Mouse (Mus musculus): ENCODE measurements at regions not wholly inside any gene's neighbourhood (a gene's known extent, or its start where the extent isn't known, plus 50 kb on each side); places are given as distances from the start of the nearest gene placed in this dataset.

- no peaks in the 10 kb centered on the region for H3K4me1 ChIP-seq (ENCODE audit: insufficient read depth, low read depth, low read length)
Measured at GRCm38 (mm10) chr10:83963779-83964643, 241.3 kb downstream of the 1500009L16Rik start.

GRCm38 (mm10) chr10:83964838-83965237 lies 242.2 kb downstream of the 1500009L16Rik start:
- Histone ChIP-seq H3K36me3 (replicated peaks) (no peaks in the 10 kb centered on the region), H3K4me1 (ENCODE audit: insufficient read depth, low read depth, low read length) (no peaks in the 10 kb centered on the region), H3K4me3 (ENCODE audit: low read depth, low read length) (no peak overlapping the region), H3K27me3 (ENCODE audit: insufficient read depth, low read length) (no peaks in the 10 kb centered on the region), H3K9me3 (replicated peaks) (peaks cover 52% of the 10 kb centered on the region)
- DNase-seq (ENCODE audit: low spot score) (no peak), ATAC-seq (ENCODE audit: extremely low read depth, insufficient number of reproducible peaks, low FRiP score, poor library complexity, severe bottlenecking) (no peak)
- TF ChIP-seq CTCF (IDR thresholded peaks at IDR 0.05; ENCODE audit: low read depth, low read length) (no peak), GATA1 (IDR thresholded peaks at IDR 0.05; ENCODE audit: borderline replicate concordance, low read length) (no peak), POLR2AphosphoS5 (IDR thresholded peaks at IDR 0.05; ENCODE audit: insufficient replicate concordance, low read depth, low read length) (no peak), GATA2 (IDR thresholded peaks at IDR 0.05; ENCODE audit: borderline replicate concordance, low read depth, low read length) (no peak), TAL1 (conservative IDR thresholded peaks at IDR 0.05; ENCODE audit: low read depth, low read length) (no peak)

More at GRCm38 (mm10) chr10:83963779-83964643, 241.3 kb downstream of the 1500009L16Rik start:
- DNase-seq (ENCODE audit: low spot score) (no peak), ATAC-seq (ENCODE audit: extremely low read depth, insufficient number of reproducible peaks, low FRiP score, poor library complexity, severe bottlenecking) (no peak)
- TF ChIP-seq GATA2 (IDR thresholded peaks at IDR 0.05; ENCODE audit: borderline replicate concordance, low read depth, low read length) (no peak), POLR2AphosphoS5 (IDR thresholded peaks at IDR 0.05; ENCODE audit: insufficient replicate concordance, low read depth, low read length) (no peak), TAL1 (conservative IDR thresholded peaks at IDR 0.05; ENCODE audit: low read depth, low read length) (no peak), CTCF (IDR thresholded peaks at IDR 0.05; ENCODE audit: low read depth, low read length) (no peak), GATA1 (IDR thresholded peaks at IDR 0.05; ENCODE audit: borderline replicate concordance, low read length) (no peak)
- Histone ChIP-seq H3K4me3 (ENCODE audit: low read depth, low read length) (no peak overlapping the region), H3K27me3 (ENCODE audit: insufficient read depth, low read length) (no peaks in the 10 kb centered on the region), H3K36me3 (replicated peaks) (no peaks in the 10 kb centered on the region), H3K9me3 (replicated peaks) (peaks cover 45% of the 10 kb centered on the region)

- H3K9me3 ChIP-seq (replicated peaks): peaks cover 67% of the 10 kb centered on the region
- ATAC-seq (ENCODE audit: extremely low read depth, insufficient number of reproducible peaks, low FRiP score, poor library complexity, severe bottlenecking) (no peak), DNase-seq (ENCODE audit: low spot score) (no peak)
- H3K36me3 ChIP-seq (replicated peaks): no peaks in the 10 kb centered on the region
- H3K4me1 ChIP-seq (ENCODE audit: insufficient read depth, low read depth, low read length): no peaks in the 10 kb centered on the region
- no peak for TF ChIP-seq CTCF (IDR thresholded peaks at IDR 0.05; ENCODE audit: low read depth, low read length)
- no peak for TF ChIP-seq TAL1 (conservative IDR thresholded peaks at IDR 0.05; ENCODE audit: low read depth, low read length)
- TF ChIP-seq GATA1 (IDR thresholded peaks at IDR 0.05; ENCODE audit: borderline replicate concordance, low read length): no peak
- TF ChIP-seq POLR2AphosphoS5 (IDR thresholded peaks at IDR 0.05; ENCODE audit: insufficient replicate concordance, low read depth, low read length): no peak
- no peak for TF ChIP-seq GATA2 (IDR thresholded peaks at IDR 0.05; ENCODE audit: borderline replicate concordance, low read depth, low read length)
- H3K27me3 ChIP-seq (ENCODE audit: insufficient read depth, low read length): no peaks in the 10 kb centered on the region
- H3K4me3 ChIP-seq (ENCODE audit: low read depth, low read length): no peak overlapping the region
Measured at GRCm38 (mm10) chr10:83970501-83970900, 247.8 kb downstream of the 1500009L16Rik start.

DNA sequence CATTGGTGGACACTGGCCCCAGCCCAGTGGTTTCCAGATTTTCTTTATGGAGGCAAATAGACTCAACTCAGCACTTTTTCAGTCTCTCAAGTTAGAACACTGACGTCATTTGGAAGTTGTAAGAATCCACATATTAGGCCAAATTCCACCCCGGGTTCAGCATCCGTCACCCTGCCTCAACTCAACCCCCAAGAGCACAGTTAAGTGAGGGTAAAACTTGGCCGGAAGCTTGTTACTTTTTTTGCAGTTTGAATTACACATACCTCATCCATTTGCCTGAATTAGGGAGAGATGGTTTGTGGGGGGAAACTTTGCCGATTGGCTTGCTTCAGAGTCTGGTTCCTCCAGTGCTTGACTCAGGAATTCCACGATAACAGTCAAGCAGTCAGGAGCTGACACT lies 251.9 kb downstream of the 1500009L16Rik start:
- Histone ChIP-seq H3K4me3 (ENCODE audit: low read depth, low read length) (no peak overlapping the region), H3K36me3 (replicated peaks) (no peaks in the 10 kb centered on the region), H3K9me3 (replicated peaks) (peaks cover 66% of the 10 kb centered on the region), H3K4me1 (ENCODE audit: insufficient read depth, low read depth, low read length) (no peaks in the 10 kb centered on the region), H3K27me3 (ENCODE audit: insufficient read depth, low read length) (no peaks in the 10 kb centered on the region)
- no peak for DNase-seq (ENCODE audit: low spot score)
- TF ChIP-seq TAL1 (conservative IDR thresholded peaks at IDR 0.05; ENCODE audit: low read depth, low read length): no peak
- TF ChIP-seq GATA2 (IDR thresholded peaks at IDR 0.05; ENCODE audit: borderline replicate concordance, low read depth, low read length): no peak
- no peak for TF ChIP-seq GATA1 (IDR thresholded peaks at IDR 0.05; ENCODE audit: borderline replicate concordance, low read length)
- no peak for TF ChIP-seq POLR2AphosphoS5 (IDR thresholded peaks at IDR 0.05; ENCODE audit: insufficient replicate concordance, low read depth, low read length)
- TF ChIP-seq CTCF (IDR thresholded peaks at IDR 0.05; ENCODE audit: low read depth, low read length): no peak
- no peak for ATAC-seq (ENCODE audit: extremely low read depth, insufficient number of reproducible peaks, low FRiP score, poor library complexity, severe bottlenecking)

DNA sequence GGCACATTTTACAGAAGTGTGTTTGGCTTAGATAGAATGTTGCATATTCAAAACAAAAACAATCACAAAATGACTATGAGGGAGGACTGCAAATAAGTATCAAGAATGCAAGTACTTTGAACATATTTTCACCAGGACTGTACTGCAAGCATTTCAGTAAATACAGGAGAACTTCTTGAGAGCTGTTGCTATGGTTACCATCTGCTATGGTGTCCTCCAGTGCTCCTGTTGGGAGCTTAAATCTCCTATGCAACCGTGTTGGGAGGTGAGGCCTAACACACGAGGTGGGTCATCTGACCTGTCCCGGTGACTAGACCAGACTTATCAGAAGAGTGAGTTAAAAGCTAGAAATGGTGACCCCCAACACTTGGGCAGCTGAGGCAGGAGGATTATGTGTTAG lies 253.9 kb downstream of the 1500009L16Rik start:
- TF ChIP-seq CTCF (IDR thresholded peaks at IDR 0.05; ENCODE audit: low read depth, low read length): no peak
- TF ChIP-seq POLR2AphosphoS5 (IDR thresholded peaks at IDR 0.05; ENCODE audit: insufficient replicate concordance, low read depth, low read length): no peak
- TF ChIP-seq GATA2 (IDR thresholded peaks at IDR 0.05; ENCODE audit: borderline replicate concordance, low read depth, low read length): no peak
- TF ChIP-seq TAL1 (conservative IDR thresholded peaks at IDR 0.05; ENCODE audit: low read depth, low read length): no peak
- TF ChIP-seq GATA1 (IDR thresholded peaks at IDR 0.05; ENCODE audit: borderline replicate concordance, low read length): no peak
- DNase-seq (ENCODE audit: low spot score) (no peak), ATAC-seq (ENCODE audit: extremely low read depth, insufficient number of reproducible peaks, low FRiP score, poor library complexity, severe bottlenecking) (no peak)
- Histone ChIP-seq H3K27me3 (ENCODE audit: insufficient read depth, low read length) (no peaks in the 10 kb centered on the region), H3K4me3 (ENCODE audit: low read depth, low read length) (no peak overlapping the region), H3K4me1 (ENCODE audit: insufficient read depth, low read depth, low read length) (no peaks in the 10 kb centered on the region), H3K36me3 (replicated peaks) (no peaks in the 10 kb centered on the region), H3K9me3 (replicated peaks) (peaks cover 65% of the 10 kb centered on the region)

DNA sequence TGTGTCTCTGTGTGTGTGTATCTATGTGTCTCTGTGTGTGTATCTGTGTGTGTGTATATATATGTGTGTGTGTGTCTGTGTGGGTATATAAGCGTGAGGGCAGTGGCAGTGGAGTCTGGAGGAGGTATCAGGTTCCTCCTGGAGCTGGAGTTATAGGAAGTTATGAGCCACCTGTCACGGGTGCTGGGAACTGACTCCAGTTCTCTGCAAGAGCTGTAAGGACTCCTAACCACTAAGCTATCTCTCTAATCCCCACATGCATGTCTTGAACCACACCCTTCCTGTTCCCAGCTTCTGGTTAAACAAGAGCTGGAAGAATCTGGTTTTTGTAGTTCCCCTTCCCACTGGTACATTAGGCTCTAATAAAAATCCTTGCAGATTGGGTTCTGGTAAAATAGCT lies 257.3 kb downstream of the 1500009L16Rik start:
- peaks cover 50% of the 10 kb centered on the region for H3K9me3 ChIP-seq (replicated peaks)
- TF ChIP-seq GATA2 (IDR thresholded peaks at IDR 0.05; ENCODE audit: borderline replicate concordance, low read depth, low read length) (no peak), POLR2AphosphoS5 (IDR thresholded peaks at IDR 0.05; ENCODE audit: insufficient replicate concordance, low read depth, low read length) (no peak), TAL1 (conservative IDR thresholded peaks at IDR 0.05; ENCODE audit: low read depth, low read length) (no peak), CTCF (IDR thresholded peaks at IDR 0.05; ENCODE audit: low read depth, low read length) (no peak), GATA1 (IDR thresholded peaks at IDR 0.05; ENCODE audit: borderline replicate concordance, low read length) (no peak)
- H3K36me3 ChIP-seq (replicated peaks): no peaks in the 10 kb centered on the region
- DNase-seq (ENCODE audit: low spot score): no peak
- no peaks in the 10 kb centered on the region for H3K27me3 ChIP-seq (ENCODE audit: insufficient read depth, low read length)
- ATAC-seq (ENCODE audit: extremely low read depth, insufficient number of reproducible peaks, low FRiP score, poor library complexity, severe bottlenecking): no peak
- H3K4me3 ChIP-seq (ENCODE audit: low read depth, low read length): no peak overlapping the region
- H3K4me1 ChIP-seq (ENCODE audit: insufficient read depth, low read depth, low read length): no peaks in the 10 kb centered on the region

Measured in G1E (cell line).